Mouse (Mus musculus) lung, postnatal 0 days (tissue): Measurements from ENCODE around the gene Wfikkn1.

Experiments used
- CTCF ChIP-seq: IDR thresholded peaks from 2 replicates; pipeline ENCODE4 v1.5.1; 2016; ENCODE audit warnings: antibody characterized with exemption, mild to moderate bottlenecking
- EP300 ChIP-seq: IDR thresholded peaks from 2 replicates; pipeline ENCODE4 v1.6.1; 2016; ENCODE audit warnings: antibody characterized with exemption, mild to moderate bottlenecking, control low read depth

DNA sequence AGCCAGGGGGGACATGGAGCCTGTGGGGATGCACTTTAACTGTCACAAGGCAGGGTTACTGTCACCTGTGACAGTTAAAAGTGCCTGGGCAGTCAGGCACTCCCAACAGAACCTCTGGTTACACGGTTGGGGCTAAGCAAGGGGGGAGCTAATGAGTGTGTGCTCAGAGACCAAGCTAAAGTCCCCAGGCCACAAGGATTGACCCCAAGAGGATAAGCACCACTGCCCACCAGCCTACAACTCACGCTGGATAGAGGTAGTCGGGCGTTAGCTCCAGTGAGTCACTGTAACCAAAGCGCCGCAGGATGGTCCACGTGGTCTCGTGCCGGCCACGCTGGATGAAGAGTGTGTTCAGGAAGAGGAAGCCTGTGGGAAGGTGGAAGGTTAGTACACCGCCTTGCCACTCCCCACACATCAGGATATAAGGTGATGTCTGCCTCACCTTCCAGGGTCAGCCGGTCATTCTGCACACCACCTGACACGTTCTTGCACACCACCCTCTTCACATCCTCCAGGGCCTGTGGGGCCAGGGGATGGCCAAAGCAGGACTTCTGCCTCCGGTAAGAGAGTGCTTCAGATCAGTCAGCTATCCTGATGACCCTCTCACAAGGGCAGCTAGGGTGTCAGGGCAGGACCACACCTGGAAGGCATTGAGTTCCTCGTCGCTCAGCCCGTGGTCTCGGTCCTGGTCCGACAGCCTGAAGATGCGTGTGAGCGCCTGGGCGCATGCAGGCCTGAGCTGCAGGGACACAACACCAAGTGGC, 39.4 kb downstream of the Wfikkn1 start, which contains the start of gene Gm20683:
- no peak for TF ChIP-seq CTCF
- no peak for TF ChIP-seq EP300
